Mouse (Mus musculus): ENCODE data around the gene Tet3. TPM values are rescaled to one million over a fixed set of nuclear protein-coding genes. Genes with fewer than 3 reads are reported as not detected.

Gene Tet3
- polyA plus RNA-seq, 1 experiment from 2014 or later: 39.9 TPM

GRCm38 (mm10) chr6:83438584-83438983, 20.3 kb downstream of the Tet3 start:
- no peak overlapping the region for H3K4me2 ChIP-seq
- no peaks in the 10 kb centered on the region for H3K27me3 ChIP-seq (ENCODE audit: control insufficient read depth, insufficient read depth, low read length)
- no peaks in the 10 kb centered on the region for H3K9me3 ChIP-seq (ENCODE audit: control insufficient read depth, low read length)
- ATAC-seq (ENCODE audit: low FRiP score) (no peak), DNase-seq (ENCODE audit: low spot score, missing footprints) (no peak)
- no peak overlapping the region for H3K4me3 ChIP-seq (ENCODE audit: low read depth, low read length)
- WGBS: 91% methylated on average over 3 of the region's 3 CpGs
- no peak overlapping the region for H3K27ac ChIP-seq (ENCODE audit: low read depth, low read length)
- H3K9ac ChIP-seq (ENCODE audit: low read length): peak overlapping the region; percentile 27; the same call in 1 of the 2 replicates
- no peaks in the 10 kb centered on the region for H3K36me3 ChIP-seq (ENCODE audit: control insufficient read depth, insufficient read depth, low read length)
- H3K4me1 ChIP-seq (ENCODE audit: control insufficient read depth, insufficient read depth, low read length): peaks cover 76% of the 10 kb centered on the region

- peaks cover 69% of the 10 kb centered on the region for H3K4me1 ChIP-seq (ENCODE audit: control insufficient read depth, insufficient read depth, low read length)
- H3K36me3 ChIP-seq (ENCODE audit: control insufficient read depth, insufficient read depth, low read length): no peaks in the 10 kb centered on the region
- no peak overlapping the region for H3K4me3 ChIP-seq (ENCODE audit: low read depth, low read length)
- H3K4me2 ChIP-seq: peak overlapping the region; percentile 6; the same call in 1 of the 2 replicates
- no peak overlapping the region for H3K27ac ChIP-seq (ENCODE audit: low read depth, low read length)
- WGBS: 42% methylated on average over 3 of the region's 3 CpGs
- ATAC-seq (ENCODE audit: low FRiP score) (no peak), DNase-seq (ENCODE audit: low spot score, missing footprints) (no peak)
- H3K9me3 ChIP-seq (ENCODE audit: control insufficient read depth, low read length): no peaks in the 10 kb centered on the region
- H3K9ac ChIP-seq (ENCODE audit: low read length): no peak overlapping the region
- no peaks in the 10 kb centered on the region for H3K27me3 ChIP-seq (ENCODE audit: control insufficient read depth, insufficient read depth, low read length)
Observed at GRCm38 (mm10) chr6:83437802-83438201, 21.1 kb downstream of the Tet3 start.

- ATAC-seq (ENCODE audit: low FRiP score) (no peak), DNase-seq (ENCODE audit: low spot score, missing footprints) (no peak)
- H3K4me2 ChIP-seq: no peak overlapping the region
- no peak overlapping the region for H3K4me3 ChIP-seq (ENCODE audit: low read depth, low read length)
- peaks cover 64% of the 10 kb centered on the region for H3K4me1 ChIP-seq (ENCODE audit: control insufficient read depth, insufficient read depth, low read length)
- H3K27ac ChIP-seq (ENCODE audit: low read depth, low read length): no peak overlapping the region
- H3K9ac ChIP-seq (ENCODE audit: low read length): no peak overlapping the region
- no peaks in the 10 kb centered on the region for H3K9me3 ChIP-seq (ENCODE audit: control insufficient read depth, low read length)
- no peaks in the 10 kb centered on the region for H3K36me3 ChIP-seq (ENCODE audit: control insufficient read depth, insufficient read depth, low read length)
- 54% methylated on average over 3 of the region's 3 CpGs for WGBS
- H3K27me3 ChIP-seq (ENCODE audit: control insufficient read depth, insufficient read depth, low read length): no peaks in the 10 kb centered on the region
Observed at GRCm38 (mm10) chr6:83437225-83437624, 21.7 kb downstream of the Tet3 start.

GRCm38 (mm10) chr6:83436547-83436946, 22.3 kb downstream of the Tet3 start:
- Histone ChIP-seq H3K9me3 (ENCODE audit: control insufficient read depth, low read length) (no peaks in the 10 kb centered on the region), H3K27ac (ENCODE audit: low read depth, low read length) (no peak overlapping the region), H3K36me3 (ENCODE audit: control insufficient read depth, insufficient read depth, low read length) (no peaks in the 10 kb centered on the region), H3K4me2 (no peak overlapping the region), H3K27me3 (ENCODE audit: control insufficient read depth, insufficient read depth, low read length) (no peaks in the 10 kb centered on the region), H3K9ac (ENCODE audit: low read length) (no peak overlapping the region), H3K4me3 (ENCODE audit: low read depth, low read length) (no peak overlapping the region), H3K4me1 (ENCODE audit: control insufficient read depth, insufficient read depth, low read length) (peaks cover 58% of the 10 kb centered on the region)
- ATAC-seq (ENCODE audit: low FRiP score): no peak
- WGBS: 78% methylated on average over 4 of the region's 4 CpGs
- no peak for DNase-seq (ENCODE audit: low spot score, missing footprints)

GRCm38 (mm10) chr6:83435174-83435573, 23.7 kb downstream of the Tet3 start:
- WGBS: 14% methylated on average over 5 of the region's 5 CpGs
- H3K27me3 ChIP-seq (ENCODE audit: control insufficient read depth, insufficient read depth, low read length): no peaks in the 10 kb centered on the region
- DNase-seq (ENCODE audit: low spot score, missing footprints): peak; percentile 95
- no peak overlapping the region for H3K4me3 ChIP-seq (ENCODE audit: low read depth, low read length)
- H3K4me1 ChIP-seq (ENCODE audit: control insufficient read depth, insufficient read depth, low read length): peaks cover 53% of the 10 kb centered on the region
- ATAC-seq (ENCODE audit: low FRiP score): peak; percentile 73
- no peaks in the 10 kb centered on the region for H3K9me3 ChIP-seq (ENCODE audit: control insufficient read depth, low read length)
- peak overlapping the region; percentile 48; the same call in 1 of the 2 replicates for H3K9ac ChIP-seq (ENCODE audit: low read length)
- H3K4me2 ChIP-seq: peak overlapping the region; percentile 25; the same call in 1 of the 2 replicates
- no peaks in the 10 kb centered on the region for H3K36me3 ChIP-seq (ENCODE audit: control insufficient read depth, insufficient read depth, low read length)
- peak overlapping the region; percentile 83 for H3K27ac ChIP-seq (ENCODE audit: low read depth, low read length)

- Histone ChIP-seq H3K27ac (ENCODE audit: low read depth, low read length) (no peak overlapping the region), H3K4me3 (ENCODE audit: low read depth, low read length) (no peak overlapping the region), H3K36me3 (ENCODE audit: control insufficient read depth, insufficient read depth, low read length) (no peaks in the 10 kb centered on the region), H3K4me1 (ENCODE audit: control insufficient read depth, insufficient read depth, low read length) (peaks cover 44% of the 10 kb centered on the region), H3K27me3 (ENCODE audit: control insufficient read depth, insufficient read depth, low read length) (no peaks in the 10 kb centered on the region), H3K9me3 (ENCODE audit: control insufficient read depth, low read length) (no peaks in the 10 kb centered on the region), H3K4me2 (no peak overlapping the region), H3K9ac (ENCODE audit: low read length) (no peak overlapping the region)
- 90% methylated on average over 4 of the region's 4 CpGs for WGBS
- DNase-seq (ENCODE audit: low spot score, missing footprints): no peak
- ATAC-seq (ENCODE audit: low FRiP score): no peak
Observed at GRCm38 (mm10) chr6:83433546-83433945, 25.3 kb downstream of the Tet3 start.

- DNase-seq (ENCODE audit: low spot score, missing footprints) (no peak), ATAC-seq (ENCODE audit: low FRiP score) (no peak)
- H3K27me3 ChIP-seq (ENCODE audit: control insufficient read depth, insufficient read depth, low read length): no peaks in the 10 kb centered on the region
- WGBS: 87% methylated on average over 7 of the region's 7 CpGs
- H3K9ac ChIP-seq (ENCODE audit: low read length): no peak overlapping the region
- no peak overlapping the region for H3K27ac ChIP-seq (ENCODE audit: low read depth, low read length)
- no peaks in the 10 kb centered on the region for H3K9me3 ChIP-seq (ENCODE audit: control insufficient read depth, low read length)
- no peaks in the 10 kb centered on the region for H3K36me3 ChIP-seq (ENCODE audit: control insufficient read depth, insufficient read depth, low read length)
- H3K4me3 ChIP-seq (ENCODE audit: low read depth, low read length): no peak overlapping the region
- no peak overlapping the region for H3K4me2 ChIP-seq
- peaks cover 44% of the 10 kb centered on the region for H3K4me1 ChIP-seq (ENCODE audit: control insufficient read depth, insufficient read depth, low read length)
Observed at GRCm38 (mm10) chr6:83432966-83433365, 25.9 kb downstream of the Tet3 start.

- Histone ChIP-seq H3K9me3 (ENCODE audit: control insufficient read depth, low read length) (no peaks in the 10 kb centered on the region), H3K4me2 (no peak overlapping the region), H3K36me3 (ENCODE audit: control insufficient read depth, insufficient read depth, low read length) (peaks cover 7% of the 10 kb centered on the region; the same call in 1 of the 2 replicates), H3K27me3 (ENCODE audit: control insufficient read depth, insufficient read depth, low read length) (no peaks in the 10 kb centered on the region), H3K9ac (ENCODE audit: low read length) (no peak overlapping the region), H3K27ac (ENCODE audit: low read depth, low read length) (no peak overlapping the region), H3K4me1 (ENCODE audit: control insufficient read depth, insufficient read depth, low read length) (peaks cover 30% of the 10 kb centered on the region), H3K4me3 (ENCODE audit: low read depth, low read length) (no peak overlapping the region)
- ATAC-seq (ENCODE audit: low FRiP score) (no peak), DNase-seq (ENCODE audit: low spot score, missing footprints) (no peak)
- WGBS: 63% methylated on average over 5 of the region's 5 CpGs
Observed at GRCm38 (mm10) chr6:83427968-83428731, 30.7 kb downstream of the Tet3 start.

GRCm38 (mm10) chr6:83427512-83427911, 31.4 kb downstream of the Tet3 start:
- no peaks in the 10 kb centered on the region for H3K9me3 ChIP-seq (ENCODE audit: control insufficient read depth, low read length)
- peaks cover 35% of the 10 kb centered on the region for H3K4me1 ChIP-seq (ENCODE audit: control insufficient read depth, insufficient read depth, low read length)
- WGBS: 56% methylated on average over 6 of the region's 6 CpGs
- H3K4me2 ChIP-seq: no peak overlapping the region
- DNase-seq (ENCODE audit: low spot score, missing footprints) (no peak), ATAC-seq (ENCODE audit: low FRiP score) (no peak)
- peaks cover 7% of the 10 kb centered on the region; the same call in 1 of the 2 replicates for H3K36me3 ChIP-seq (ENCODE audit: control insufficient read depth, insufficient read depth, low read length)
- H3K4me3 ChIP-seq (ENCODE audit: low read depth, low read length): no peak overlapping the region
- H3K27me3 ChIP-seq (ENCODE audit: control insufficient read depth, insufficient read depth, low read length): no peaks in the 10 kb centered on the region
- no peak overlapping the region for H3K9ac ChIP-seq (ENCODE audit: low read length)
- H3K27ac ChIP-seq (ENCODE audit: low read depth, low read length): no peak overlapping the region

All from midbrain, embryonic 11.5 days (tissue).